23 mouse cellular contexts compared by ENCODE assay signal in the genomic region with DNA sequence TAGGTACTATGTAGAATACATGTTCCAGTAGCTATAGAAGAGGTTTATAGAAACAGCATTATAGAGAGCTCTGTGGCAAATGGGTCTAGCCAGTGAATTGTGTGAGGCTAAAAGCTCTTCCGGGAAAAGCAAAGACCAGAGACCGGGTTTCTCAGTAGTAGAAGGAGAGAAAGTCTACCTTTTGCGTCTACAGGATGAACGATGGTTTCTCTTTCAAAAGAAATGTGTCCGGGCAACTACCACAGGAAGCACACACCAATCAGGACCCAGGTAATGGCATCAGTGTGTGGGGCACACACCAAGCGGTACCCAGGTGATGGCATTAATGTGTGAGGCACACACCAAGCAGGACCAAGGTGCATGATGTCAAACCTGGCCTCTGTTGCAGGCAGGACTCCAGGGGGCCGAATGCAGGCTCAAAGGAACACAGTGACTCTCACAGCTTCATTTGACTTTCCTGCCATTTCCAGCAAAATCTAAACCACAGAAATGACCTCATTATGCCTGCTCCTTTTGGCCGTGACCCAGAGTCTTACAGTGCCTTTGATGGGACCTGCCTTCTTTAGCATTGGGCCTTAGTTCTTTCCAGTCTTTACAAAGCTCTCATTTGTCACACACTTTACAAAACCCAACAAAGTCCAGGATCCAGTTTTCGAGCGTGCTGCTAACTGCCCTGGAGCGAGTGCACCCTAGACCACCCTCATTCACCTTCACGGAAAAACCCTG. TPM values are rescaled to one million over a fixed set of nuclear protein-coding genes. Genes with fewer than 3 reads are reported as not detected.
A peak's percentile ranks its signal among the peaks of the same experiment; 100 is the strongest.
DNase-seq lines count a peak whose midpoint lies in the region; ATAC-seq and TF ChIP-seq lines count a peak whose summit lies in the region.
"Had no signal": no experiment of that assay in that cellular context is flagged by ENCODE, and none has a peak within 500 bp of the region (broad histone marks: within the 10 kb centered on the region; RNA-seq: fewer than 3 reads in every experiment).

No protein-coding gene starts in this region.

- H3K9me3 ChIP-seq in limb, embryonic 14.5 days (ENCODE audit: control insufficient read depth, low read length): no peaks in the 10 kb centered on the region
- H3K9me3 ChIP-seq: embryonic facial prominence, embryonic 13.5 days; kidney, embryonic 15.5 days; megakaryocyte, embryonic 14.5 days had no signal

- ATAC-seq in inflammation-experienced regulatory T-cells, adult 6 months: peak; percentile 67
- ATAC-seq in limb, embryonic 14.5 days (ENCODE audit: low FRiP score, low read depth): no peak
- ATAC-seq: forebrain, embryonic 16.5 days; midbrain, embryonic 16.5 days had no signal

- no peak overlapping the region for H3K4me3 ChIP-seq in limb, embryonic 14.5 days (replicated peaks; ENCODE audit: low read length)
- H3K4me3 ChIP-seq: embryonic facial prominence, embryonic 13.5 days; kidney, embryonic 15.5 days; megakaryocyte, embryonic 14.5 days had no signal

- H3K36me3 ChIP-seq in limb, embryonic 14.5 days (ENCODE audit: control insufficient read depth, insufficient read depth, low read length): no peaks in the 10 kb centered on the region
- H3K36me3 ChIP-seq: embryonic facial prominence, embryonic 13.5 days; kidney, embryonic 15.5 days had no signal

- DNase-seq in CD4-positive, CD25-positive, alpha-beta regulatory T cell, adult 2 months (ENCODE audit: low read depth, low spot score): peak; percentile 46
- DNase-seq in Muller cell, postnatal 12 days (ENCODE audit: inconsistent ontology term): peak; percentile 4
- peak; percentile 56 for DNase-seq in limb, embryonic 14.5 days (ENCODE audit: low spot score)
- DNase-seq in kidney, adult 18-20 months: no peak
- no peak for DNase-seq in embryo, embryonic 11 days
- no peak for DNase-seq in adrenal gland, adult 2 months
- DNase-seq: adrenal gland, postnatal 25 days; cerebellum, adult 11-12 months; gastrocnemius, postnatal 36 days; heart, postnatal 10 days; lung, adult 18-20 months; lung, postnatal 14 days; right cerebral cortex, postnatal 25 days; thymus, postnatal 14 days had no signal

- no peak overlapping the region for H3K4me2 ChIP-seq in limb, embryonic 14.5 days (replicated peaks; ENCODE audit: low read depth, low read length, severe bottlenecking)
- H3K4me2 ChIP-seq: embryonic facial prominence, embryonic 13.5 days; heart, embryonic 11.5 days; kidney, embryonic 15.5 days had no signal

- WGBS in limb, embryonic 14.5 days: 57% methylated on average over 12 of the region's 12 CpGs

- H3K27ac ChIP-seq in limb, embryonic 14.5 days (replicated peaks; ENCODE audit: low read depth, low read length): no peak overlapping the region
- H3K27ac ChIP-seq: embryonic facial prominence, embryonic 13.5 days; kidney, embryonic 15.5 days; stomach, postnatal 0 days had no signal

- no peaks in the 10 kb centered on the region for H3K27me3 ChIP-seq in limb, embryonic 14.5 days (ENCODE audit: control insufficient read depth, insufficient read depth, low read length)
- H3K27me3 ChIP-seq: embryonic facial prominence, embryonic 13.5 days; kidney, embryonic 15.5 days; megakaryocyte, embryonic 14.5 days had no signal

- peaks cover 9% of the 10 kb centered on the region; the same call in 1 of the 2 replicates for H3K4me1 ChIP-seq in limb, embryonic 14.5 days (ENCODE audit: control insufficient read depth, insufficient read depth, low read length)
- H3K4me1 ChIP-seq: kidney, embryonic 15.5 days had no signal

- no peak for TF ChIP-seq POLR2A in limb, embryonic 14.5 days (IDR thresholded peaks at IDR 0.05; ENCODE audit: borderline replicate concordance, extremely low read depth, insufficient read depth, insufficient read length)

- H3K9ac ChIP-seq in limb, embryonic 14.5 days (ENCODE audit: low read depth, low read length, severe bottlenecking): no peak overlapping the region
- H3K9ac ChIP-seq: embryonic facial prominence, embryonic 13.5 days; kidney, embryonic 15.5 days had no signal

RNA-seq across cellular contexts. Expression of gene Myrfl, which starts 1.4 kb away (rescaled TPM):
- polyA plus RNA-seq in inflammation-experienced regulatory T-cells, adult 6 months (2017; shearing (Covaris generic)): not detected
- polyA plus RNA-seq in limb, embryonic 14.5 days (2012; rRNA removed): 0.13 and 0.18 TPM in 2 replicates
- 0.07 and 0.19 TPM in 2 replicates for polyA plus RNA-seq in limb, embryonic 14.5 days (2014; fragmentation: Nextera tagmentation; extraction: Ambion mirVana)
- under 1 TPM in 1 of 2 experiments, not detected in 1; 0.21 TPM for total RNA-seq in adrenal gland, adult 2 months (2021)
- 0.12 TPM in 1 of 2 replicates, not detected in the other for polyA plus RNA-seq in adrenal gland, adult 2 months (2012; rRNA removed)
- total RNA-seq: liver, adult 2 months had no signal
- polyA plus RNA-seq: liver, adult 2 months had no signal

RNA-seq across cellular contexts. Expression of gene Rab3ip, which starts 55.3 kb away (rescaled TPM):
- 10 to 100 TPM in 1 of 3 experiments, 1 to 10 TPM in 2; 5.6 to 12.7 (median 8.7) TPM for polyA plus RNA-seq in inflammation-experienced regulatory T-cells, adult 6 months (2017; shearing (Covaris generic))
- polyA plus RNA-seq in limb, embryonic 14.5 days (2012; rRNA removed): 27.0 and 61.7 TPM in 2 replicates
- polyA plus RNA-seq in limb, embryonic 14.5 days (2014; fragmentation: Nextera tagmentation; extraction: Ambion mirVana): 24.3 and 27.6 TPM in 2 replicates
- total RNA-seq in adrenal gland, adult 2 months (2021): 10 to 100 TPM; 36.8 to 37.9 TPM
- polyA plus RNA-seq in adrenal gland, adult 2 months (2012; rRNA removed): 45.4 and 52.2 TPM in 2 replicates

Comparison
In these comparisons a context has a peak if more than half of its experiments do, and no peak if none do; other contexts are left out.
1. DNase-seq: peak in CD4-positive, CD25-positive, alpha-beta regulatory T cell, adult 2 months (single experiment), Muller cell, postnatal 12 days (single experiment) and limb, embryonic 14.5 days (single experiment); none in kidney, adult 18-20 months (single experiment), embryo, embryonic 11 days (single experiment) and adrenal gland, adult 2 months (single experiment).